Mouse (Mus musculus): ENCODE data around the gene Dmbx1.

- TF ChIP-seq CTCF (IDR thresholded peaks at IDR 0.05; ENCODE audit: insufficient read depth, low read depth, low read length) (no peak), POLR2A (IDR thresholded peaks at IDR 0.05; ENCODE audit: insufficient read depth, low read depth, low read length) (no peak)
Observed at GRCm38 (mm10) chr4:115911586-115911985, 28.1 kb downstream of the Dmbx1 start.

All from olfactory bulb, adult 2 months (tissue).